Mouse (Mus musculus) thymus, adult 18-20 months (tissue): Measurements from ENCODE around the gene Ccnk.

Experiments used
- DNase-seq, 2 experiments: peaks; one replicate each; pipeline ENCODE4 v3.0.0; 2022; ENCODE audit warnings: mixed read lengths in 2 of 2

Gene Ccnk

GRCm38 (mm10) chr12:108179321-108180266 lies at the start of gene Ccnk:
Gene Ccnk (plus strand): TSS chr12:108179579.
- DNase-seq = peak; percentile 98 to 99

GRCm38 (mm10) chr12:108132450-108133070 lies 46.8 kb upstream of the Ccnk start:
- DNase-seq = peak in 1 of 2 experiments; percentile 14

GRCm38 (mm10) chr12:108133181-108133580 lies 46.2 kb upstream of the Ccnk start:
- DNase-seq = no peak

- DNase-seq = no peak
Measured at GRCm38 (mm10) chr12:108135610-108136208, 43.7 kb upstream of the Ccnk start.

- DNase-seq = no peak
Measured at GRCm38 (mm10) chr12:108143624-108144498, 35.5 kb upstream of the Ccnk start.

- DNase-seq = no peak
Measured at GRCm38 (mm10) chr12:108145198-108145597, 34.2 kb upstream of the Ccnk start.

- no peak for DNase-seq
Measured at GRCm38 (mm10) chr12:108149764-108150163, 29.6 kb upstream of the Ccnk start.

GRCm38 (mm10) chr12:108152743-108153142 lies 26.6 kb upstream of the Ccnk start:
- no peak for DNase-seq

- DNase-seq = no peak
Measured at GRCm38 (mm10) chr12:108159863-108160262, 19.5 kb upstream of the Ccnk start.

GRCm38 (mm10) chr12:108162036-108162435 lies 17.3 kb upstream of the Ccnk start:
- DNase-seq = no peak

GRCm38 (mm10) chr12:108163706-108164105 lies 15.7 kb upstream of the Ccnk start:
- no peak for DNase-seq

- DNase-seq = no peak
Measured at GRCm38 (mm10) chr12:108168909-108169308, 10.5 kb upstream of the Ccnk start.

GRCm38 (mm10) chr12:108170467-108170866 lies 8.9 kb upstream of the Ccnk start:
- no peak for DNase-seq

- DNase-seq = no peak
Measured at GRCm38 (mm10) chr12:108171336-108171735, 8.0 kb upstream of the Ccnk start.

- no peak for DNase-seq
Measured at GRCm38 (mm10) chr12:108172639-108173038, 6.7 kb upstream of the Ccnk start.

- no peak for DNase-seq
Measured at GRCm38 (mm10) chr12:108174606-108175505, 4.5 kb upstream of the Ccnk start.

GRCm38 (mm10) chr12:108176366-108176765 lies 3.0 kb upstream of the Ccnk start:
- DNase-seq = no peak

GRCm38 (mm10) chr12:108178331-108179245 lies 791 bp upstream of the Ccnk start:
- DNase-seq = peak; percentile 37 to 42

GRCm38 (mm10) chr12:108179246-108179320 lies 296 bp upstream of the Ccnk start, which contains the start of gene Setd3:
Gene Setd3 (minus strand): TSS chr12:108179314.
- DNase-seq = no peak

GRCm38 (mm10) chr12:108181716-108182115 lies 2.3 kb downstream of the Ccnk start:
- no peak for DNase-seq

GRCm38 (mm10) chr12:108187541-108188091 lies 8.2 kb downstream of the Ccnk start:
- DNase-seq = no peak
